Mouse (Mus musculus) 416B (cell line): ENCODE measurements at regions not wholly inside any gene's neighbourhood (a gene's known extent, or its start where the extent isn't known, plus 50 kb on each side); places are given as distances from the start of the nearest gene placed in this dataset.

Experiments used
- DNase-seq: peaks from one replicate; pipeline ENCODE4 v3.0.0; 2011; ENCODE audit warnings: low read depth

DNA sequence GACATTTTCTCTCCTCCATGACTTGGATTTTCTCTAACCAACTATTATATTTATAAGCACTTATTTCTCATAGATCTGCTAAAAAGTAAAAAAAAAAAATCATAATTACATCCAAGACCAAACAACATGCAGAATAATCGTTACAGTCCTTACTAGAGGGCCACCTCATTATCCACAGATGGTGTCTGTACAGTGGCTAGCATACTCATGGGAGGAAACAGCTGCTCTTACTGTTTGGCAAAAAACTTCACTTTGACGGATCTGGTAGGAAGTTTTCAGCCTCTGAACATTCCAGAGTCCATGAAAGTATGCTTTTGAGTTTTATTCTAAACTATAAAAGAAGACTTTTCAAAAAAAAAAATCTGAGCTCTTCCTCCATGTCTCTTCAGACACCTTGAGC is 159.1 kb upstream of the Gm10306 start:
- no peak for DNase-seq

GRCm38 (mm10) chr4:94406922-94407321 is 149.4 kb upstream of the Gm10306 start:
- no peak for DNase-seq

DNA sequence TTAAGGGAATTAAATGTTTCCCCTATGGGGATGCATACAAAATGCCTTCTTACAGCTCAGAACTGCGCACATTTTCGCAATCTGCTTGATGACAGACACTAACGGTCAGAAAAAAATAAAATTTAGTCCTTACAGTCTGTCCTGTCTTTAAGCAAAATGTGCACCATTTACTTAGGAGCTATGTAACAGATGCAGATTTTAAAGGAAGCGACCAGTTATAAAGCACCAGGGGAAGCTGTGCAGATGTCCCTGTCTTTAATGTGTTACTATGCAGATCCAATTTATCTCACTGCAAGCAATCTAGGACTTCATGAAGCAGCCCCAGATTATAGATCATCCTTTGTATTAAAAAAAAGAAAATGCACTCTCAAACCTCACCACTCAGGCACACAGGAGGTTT is 148.8 kb upstream of the Gm10306 start:
- no peak for DNase-seq

DNA sequence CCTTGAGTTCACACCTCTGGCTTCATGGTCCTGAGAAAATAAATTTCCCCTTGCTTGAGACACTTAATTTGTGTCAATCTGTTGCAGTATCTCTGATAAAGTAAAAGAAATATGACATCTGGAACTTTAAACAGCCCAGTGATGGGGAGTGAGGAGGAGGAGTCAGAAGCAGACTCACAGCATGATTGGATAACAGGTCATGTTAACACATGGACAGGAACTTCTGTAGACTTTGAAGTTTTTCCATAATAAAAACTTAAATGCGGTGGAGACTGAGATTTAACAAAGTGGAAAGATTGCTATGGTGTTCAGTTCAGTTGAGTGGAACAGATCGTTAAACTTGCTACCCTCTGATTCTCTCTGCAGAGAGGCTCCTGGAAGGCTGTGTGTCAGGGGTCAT is 143.7 kb upstream of the Gm10306 start:
- DNase-seq = no peak

- DNase-seq = peak; percentile 56
Measured at GRCm38 (mm10) chr4:94425525-94425924, 130.8 kb upstream of the Gm10306 start.

GRCm38 (mm10) chr4:94427581-94427980 is 128.8 kb upstream of the Gm10306 start:
- no peak for DNase-seq

GRCm38 (mm10) chr4:94432005-94432404 is 124.3 kb upstream of the Gm10306 start:
- DNase-seq = no peak

- peak; percentile 84 for DNase-seq
Measured at GRCm38 (mm10) chr4:94437717-94438435, 118.5 kb upstream of the Gm10306 start.

- no peak for DNase-seq
Measured at GRCm38 (mm10) chr4:94439159-94439836, 117.0 kb upstream of the Gm10306 start.

GRCm38 (mm10) chr4:94446604-94447003 is 109.7 kb upstream of the Gm10306 start:
- peak; percentile 37 for DNase-seq
